Mouse (Mus musculus): ENCODE measurements around the gene Olfr979.

GRCm38 (mm10) chr9:39991813-39992212, 11.5 kb downstream of the Olfr979 start, which contains the start of gene Olfr978:
- TF ChIP-seq CTCF (IDR thresholded peaks at IDR 0.05; ENCODE audit: extremely low read depth, insufficient read length, insufficient replicate concordance, low read depth, low read length) (no peak), POLR2A (IDR thresholded peaks at IDR 0.05; ENCODE audit: low read depth, low read length) (no peak)

All from small intestine, adult 2 months (tissue).